Mouse (Mus musculus) gastrocnemius, postnatal 25 days (tissue): ENCODE measurements around the gene Hoxa11. TPM values are rescaled to one million over a fixed set of nuclear protein-coding genes. Genes with fewer than 3 reads are reported as not detected.

Experiments
- DNase-seq: peaks from one replicate; pipeline ENCODE4 v3.0.0; 2022
- long read RNA-seq, 2 experiments: library from polyadenylated mRNA; stranded (forward); transcript quantifications; one replicate each; pipeline ENCODE4 v2.0.0; 2021
- total RNA-seq, 2 experiments: library from RNA; stranded (reverse); gene quantifications; 1 replicate in 1 of 2; 2 replicates in 1 of 2; pipeline ENCODE4 v1.2.3; 2021

The Hoxa11 gene
- 1 to 10 TPM; 1.4 to 1.8 TPM for total RNA-seq
- long read RNA-seq, experiment 1, partial matches to known transcripts: 0 of 4 reads
- long read RNA-seq, experiment 1, other reads (novel, unspliced or antisense): 1 of 4 reads
- long read RNA-seq, experiment 2, partial matches to known transcripts: 0 of 2 reads
- long read RNA-seq, experiment 2, other reads (novel, unspliced or antisense): 0 of 2 reads

DNA sequence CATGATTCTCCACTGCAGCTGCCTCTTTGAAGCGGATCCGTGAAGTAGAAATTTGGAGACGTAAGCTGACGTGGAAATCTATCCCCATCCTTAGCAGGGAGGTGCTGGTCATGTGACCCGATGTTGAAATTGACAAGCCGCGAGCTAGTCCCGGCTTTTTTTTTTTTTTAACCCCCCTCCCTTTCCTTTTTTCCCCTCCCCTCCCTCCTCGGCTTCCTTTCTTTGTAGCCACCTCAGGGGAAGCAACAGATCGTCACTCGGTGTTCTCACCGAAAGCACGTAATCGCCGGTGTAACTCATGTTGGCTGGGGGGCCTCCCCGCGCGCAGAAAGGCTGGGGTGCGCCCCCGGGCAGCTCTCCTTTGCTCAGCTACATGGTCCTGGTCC is at the start of gene Hoxa11:
Gene Hoxa11, minus strand, starts transcription at position 54 of the 386 bp plus-strand sequence.
- no peak for DNase-seq

DNA sequence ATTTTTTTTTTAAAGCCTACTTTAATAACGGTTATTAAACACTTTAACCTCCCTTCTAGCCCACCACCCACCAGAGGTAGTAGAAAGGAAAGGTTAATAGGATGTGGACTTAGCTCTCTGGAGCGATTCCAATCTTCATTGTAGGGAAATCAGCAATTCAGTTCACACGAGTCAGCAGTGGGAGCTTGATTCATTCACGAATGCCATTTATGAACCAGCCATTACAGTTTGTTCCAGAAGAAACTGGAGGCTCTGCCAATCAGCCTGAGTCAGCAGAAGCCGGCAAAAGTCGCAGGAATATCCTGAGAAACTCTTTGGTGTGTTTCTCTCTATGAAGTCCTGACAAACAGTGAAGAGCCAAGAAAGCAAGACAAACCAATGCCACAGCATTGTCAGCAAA is 49.0 kb upstream of the Hoxa11 start:
- no peak for DNase-seq

DNA sequence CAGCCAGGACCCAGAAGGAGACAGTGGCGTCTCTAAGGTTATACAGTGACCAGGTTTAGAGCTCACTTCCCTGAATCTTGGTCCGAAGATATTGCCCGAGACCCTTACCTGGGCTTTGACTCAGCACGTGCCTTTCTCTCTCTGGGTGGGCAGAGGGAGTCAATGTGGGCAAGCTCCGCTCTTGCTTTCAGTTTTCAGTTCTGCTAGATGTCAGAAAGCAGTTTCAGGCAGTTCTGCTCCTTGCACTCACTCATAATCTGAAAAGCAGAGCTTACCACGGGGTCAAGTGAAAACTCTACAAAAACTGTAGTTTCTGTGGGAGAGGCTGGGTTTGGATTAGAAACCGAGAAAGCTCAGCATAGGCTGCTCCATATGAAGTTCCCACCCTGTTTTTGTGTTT is 46.7 kb upstream of the Hoxa11 start:
- no peak for DNase-seq

DNA sequence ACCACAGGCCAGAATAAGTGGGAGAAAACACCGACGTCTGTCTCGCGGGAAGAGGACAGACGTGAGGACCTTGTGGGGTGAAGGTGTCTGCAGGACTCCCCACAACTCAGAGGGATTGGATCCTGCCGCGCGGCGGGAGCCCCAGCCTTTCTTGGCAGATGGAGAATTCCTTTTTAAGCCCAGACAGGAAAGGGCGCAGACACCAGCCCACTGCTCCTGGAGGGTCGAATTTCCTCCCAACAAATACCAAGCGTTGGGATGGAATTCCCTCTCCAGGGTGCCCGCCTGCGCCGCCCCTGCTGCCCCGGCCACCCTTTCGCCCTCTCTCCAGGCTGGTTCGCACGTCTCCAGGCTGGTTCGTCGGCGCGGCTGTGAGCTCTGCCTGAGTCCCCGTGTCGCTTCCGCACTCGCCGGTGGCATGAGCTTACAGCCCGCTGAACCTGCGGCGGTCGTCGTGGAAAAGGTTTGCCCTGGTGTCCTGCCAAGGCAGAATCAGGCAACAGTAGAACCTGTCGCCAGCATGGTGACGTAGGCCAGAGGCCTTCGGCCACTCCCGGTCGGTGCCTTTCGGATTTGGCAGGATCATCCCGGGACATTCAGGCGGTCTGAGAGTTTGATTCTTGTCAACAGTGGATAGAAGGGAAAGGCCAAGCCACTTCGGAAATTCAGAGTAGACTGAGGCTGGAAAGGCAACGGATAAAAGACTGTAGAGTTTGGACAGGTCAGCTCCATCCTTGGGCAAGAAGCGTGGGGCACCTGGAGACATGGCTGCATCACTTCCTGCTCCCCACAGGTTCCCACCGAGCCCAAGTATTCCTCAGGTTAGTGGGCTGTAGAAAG is 45.6 kb upstream of the Hoxa11 start:
- no peak for DNase-seq

DNA sequence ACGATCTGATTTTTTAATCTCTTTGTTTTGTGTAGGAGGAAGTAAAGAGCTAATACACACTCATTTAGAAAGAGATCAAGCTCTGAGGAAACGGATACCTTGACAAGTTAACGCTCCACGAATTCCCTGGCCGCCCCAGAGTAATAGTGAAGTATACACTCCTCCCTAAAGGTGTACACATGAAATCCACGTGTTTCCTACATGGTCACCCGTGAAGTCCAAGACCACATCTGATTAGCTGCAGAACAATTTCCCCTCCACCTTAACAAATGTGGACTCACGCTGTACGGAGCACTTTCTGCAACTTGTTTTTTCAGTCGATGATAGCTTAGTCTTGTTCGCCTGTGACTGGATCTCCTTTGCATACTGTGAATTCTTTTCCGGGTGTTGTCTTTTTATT is 44.6 kb upstream of the Hoxa11 start:
- no peak for DNase-seq

DNA sequence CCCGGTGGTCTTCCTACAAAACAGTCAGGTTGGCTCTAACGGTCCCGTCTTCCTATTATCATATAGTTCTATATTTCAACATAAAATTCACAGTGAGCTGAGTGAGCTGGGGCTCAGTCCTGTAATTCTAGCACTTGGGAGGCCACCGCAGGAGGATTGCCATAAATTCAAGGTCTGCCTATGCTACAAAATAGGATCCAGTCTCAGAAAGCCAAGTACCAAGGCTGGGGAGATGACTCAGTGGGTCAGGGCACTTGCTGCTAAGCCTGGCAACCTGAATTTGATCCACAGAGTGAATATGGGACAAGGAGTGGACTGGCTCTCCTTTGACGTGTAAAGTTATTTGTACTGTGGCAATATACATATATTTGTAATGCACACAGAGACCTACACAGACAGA is 38.3 kb upstream of the Hoxa11 start:
- DNase-seq: no peak

DNA sequence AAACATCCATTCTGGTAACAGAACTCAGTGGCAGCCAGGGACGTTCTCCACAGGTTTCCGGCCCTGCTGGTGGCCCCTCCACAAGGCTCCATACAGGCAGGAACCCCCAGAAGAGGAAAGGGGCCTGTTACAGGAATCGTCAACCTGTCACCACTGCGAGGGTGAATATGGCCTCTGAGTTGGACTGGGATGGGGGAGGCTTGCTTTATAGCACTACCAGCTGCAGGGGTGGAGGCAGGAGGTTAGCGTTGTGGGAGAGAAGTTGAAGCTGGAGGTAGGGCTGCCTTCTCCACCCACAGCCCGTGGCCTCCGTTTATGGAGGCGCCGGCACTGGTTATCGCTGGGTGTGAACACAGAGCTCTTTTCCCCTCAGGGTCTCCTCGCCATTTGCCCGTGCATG is 35.5 kb upstream of the Hoxa11 start:
- DNase-seq: no peak

DNA sequence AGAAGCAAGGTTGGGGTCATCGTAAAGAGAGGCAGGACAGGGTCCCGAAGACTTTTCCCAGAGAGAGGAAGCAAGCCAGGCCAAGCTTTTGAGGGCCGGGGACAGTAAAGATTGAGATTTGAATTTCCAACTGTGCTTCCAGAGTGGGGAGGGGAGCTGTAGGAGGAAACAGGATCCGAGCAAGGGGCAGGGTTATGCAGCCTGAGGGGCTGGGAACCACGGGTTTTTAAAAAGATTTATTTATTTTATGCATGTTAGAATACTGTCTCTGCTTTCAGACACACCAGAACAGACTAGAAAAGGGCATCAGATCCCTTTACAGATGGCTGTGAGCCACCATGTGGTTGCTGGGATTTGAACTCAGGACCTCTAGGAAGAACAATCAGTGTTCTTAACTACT is 31.3 kb upstream of the Hoxa11 start:
- no peak for DNase-seq

DNA sequence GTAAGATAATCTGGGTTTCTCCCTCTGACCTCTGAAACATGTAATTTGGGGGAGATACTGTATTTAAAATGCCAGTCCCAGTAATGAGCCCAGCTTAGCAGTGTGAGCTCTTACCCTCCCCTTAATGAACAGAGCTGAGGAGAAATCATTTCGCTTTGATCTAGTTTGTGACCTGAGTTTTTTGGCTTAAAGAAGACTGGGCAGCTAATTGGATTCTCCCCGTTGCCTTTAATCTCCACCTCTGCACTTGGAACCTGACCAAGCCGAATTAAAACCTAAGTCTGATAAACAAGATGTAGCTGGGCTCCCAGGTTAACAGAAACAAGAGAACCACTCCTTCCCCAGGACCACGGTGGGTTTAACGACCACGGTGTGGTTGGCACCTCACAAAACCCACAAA is 30.8 kb upstream of the Hoxa11 start:
- DNase-seq: no peak

DNA sequence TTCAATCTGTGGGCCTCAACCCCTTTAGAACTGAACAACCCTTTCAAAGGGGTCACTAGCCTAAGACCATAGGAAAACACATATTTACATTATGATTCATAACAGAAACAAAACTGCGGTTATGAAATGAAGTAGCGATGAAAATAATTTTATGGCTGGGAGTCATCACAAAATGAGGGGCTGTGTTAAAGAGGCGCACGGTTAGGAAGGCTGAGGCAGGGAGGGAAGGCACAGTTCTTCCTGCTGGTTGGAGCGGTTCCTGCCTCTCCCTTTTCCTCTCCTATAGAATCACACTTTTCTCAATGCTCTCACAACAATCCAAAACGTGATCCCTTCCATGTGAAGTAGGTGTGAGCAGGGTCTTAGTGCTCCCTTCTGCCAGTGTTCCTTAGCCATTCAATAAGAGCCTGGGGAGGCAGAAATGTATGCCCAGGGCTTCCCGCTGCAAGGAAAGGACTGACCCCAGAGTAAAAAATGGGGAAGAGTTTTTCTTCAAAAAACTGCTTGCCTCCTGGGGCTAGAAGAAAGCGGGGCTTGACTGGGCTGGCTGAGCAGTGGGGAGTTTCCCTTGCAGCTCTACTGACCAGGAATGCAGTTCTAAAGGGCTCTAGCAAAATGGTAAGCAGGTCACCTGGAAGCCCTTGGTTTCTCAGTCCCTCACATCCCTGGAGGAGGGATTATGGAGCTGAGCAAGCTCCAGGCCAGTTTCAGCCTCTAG is 30.1 kb upstream of the Hoxa11 start:
- no peak for DNase-seq

DNA sequence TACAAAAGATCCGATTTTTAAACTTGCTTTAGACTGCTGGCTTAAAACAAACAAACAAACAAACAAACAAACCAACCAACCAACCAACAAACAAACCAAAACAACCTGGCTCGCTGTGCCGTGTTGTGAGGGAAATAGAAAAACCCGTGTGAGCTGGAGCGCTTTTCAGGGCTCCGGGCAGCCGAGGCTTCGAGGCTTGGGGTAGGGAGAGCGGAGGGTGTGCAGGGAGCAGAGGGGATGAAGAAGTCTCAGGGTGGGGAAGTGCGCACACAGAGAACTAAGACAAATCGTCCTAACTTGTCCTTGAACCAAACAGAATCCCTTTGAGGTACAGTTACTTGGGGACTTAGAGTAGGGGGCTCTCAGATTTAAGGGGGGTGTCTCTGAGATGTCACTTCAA is 29.0 kb upstream of the Hoxa11 start:
- DNase-seq: no peak

DNA sequence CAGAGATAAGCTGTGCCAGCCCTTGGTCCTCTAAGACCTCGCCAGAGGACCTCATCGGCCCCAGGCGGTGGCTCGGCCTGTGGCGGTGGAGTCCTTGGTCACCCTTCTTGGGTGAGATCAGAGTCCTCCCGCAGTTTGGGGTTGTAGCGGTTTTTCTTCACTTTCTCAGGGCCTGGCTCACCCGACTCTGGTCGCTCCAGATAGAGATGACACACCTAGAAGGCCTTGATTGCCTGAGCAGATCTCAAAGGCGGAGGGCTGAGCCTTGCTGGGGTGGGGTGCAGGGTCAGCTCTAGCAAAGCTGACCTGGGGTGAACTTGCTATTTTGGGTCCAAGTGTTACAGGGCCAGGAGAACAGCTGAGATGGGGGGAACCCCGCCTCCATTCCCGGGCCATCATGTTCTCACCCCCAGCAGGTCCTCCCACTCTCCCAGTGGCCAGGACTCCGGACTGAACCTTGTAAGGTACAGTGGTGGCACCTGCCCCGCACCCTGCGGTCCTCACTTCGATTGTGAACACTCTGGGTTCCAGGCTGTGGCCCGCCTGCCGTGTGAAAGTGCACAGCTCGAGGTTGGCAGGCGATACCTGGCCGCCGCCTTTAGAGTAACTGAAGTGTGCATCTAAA is 28.2 kb upstream of the Hoxa11 start:
- no peak for DNase-seq

DNA sequence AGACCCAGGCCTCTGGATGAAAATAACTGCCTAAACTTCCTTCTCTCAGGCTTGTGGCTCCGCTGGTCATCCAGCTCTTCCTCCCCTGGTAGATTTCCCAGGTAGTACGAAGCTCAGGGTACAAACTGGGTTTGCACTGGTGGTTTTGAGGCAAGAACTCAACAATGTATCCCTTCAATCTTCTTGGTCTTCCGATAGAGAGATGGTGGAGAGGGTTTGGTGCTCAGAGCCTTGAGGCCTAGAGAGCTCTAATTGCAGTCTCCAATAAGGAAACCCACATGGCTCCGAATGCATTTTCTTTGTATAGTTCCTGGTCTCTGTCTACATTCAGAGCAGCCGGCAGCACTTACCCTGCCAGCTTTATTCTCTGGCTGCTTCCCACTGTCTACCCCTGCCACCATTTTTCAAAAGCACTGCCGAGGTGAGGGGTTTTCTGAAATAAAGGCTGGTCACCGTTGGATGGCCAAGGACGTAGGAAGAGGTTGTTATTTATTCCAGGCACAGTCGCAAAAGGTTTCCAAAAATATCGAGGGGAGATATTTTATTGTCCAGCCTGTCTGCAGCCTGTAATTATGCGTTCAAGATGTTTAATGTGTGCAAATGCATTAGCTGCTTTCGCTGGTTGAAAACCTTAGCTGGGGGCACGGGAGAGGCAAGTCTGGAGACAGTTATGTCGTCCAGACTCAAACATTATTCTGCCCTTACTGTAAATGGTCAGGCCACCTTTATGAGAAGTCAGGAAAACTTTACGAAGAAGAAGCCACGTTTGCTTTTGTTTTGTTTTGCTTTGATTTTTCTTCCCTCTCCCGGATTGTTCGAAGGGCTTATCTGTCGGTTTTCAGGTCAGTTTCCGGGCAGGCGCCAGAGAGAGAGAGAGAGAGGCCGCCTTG is 27.4 kb upstream of the Hoxa11 start:
- DNase-seq: no peak

DNA sequence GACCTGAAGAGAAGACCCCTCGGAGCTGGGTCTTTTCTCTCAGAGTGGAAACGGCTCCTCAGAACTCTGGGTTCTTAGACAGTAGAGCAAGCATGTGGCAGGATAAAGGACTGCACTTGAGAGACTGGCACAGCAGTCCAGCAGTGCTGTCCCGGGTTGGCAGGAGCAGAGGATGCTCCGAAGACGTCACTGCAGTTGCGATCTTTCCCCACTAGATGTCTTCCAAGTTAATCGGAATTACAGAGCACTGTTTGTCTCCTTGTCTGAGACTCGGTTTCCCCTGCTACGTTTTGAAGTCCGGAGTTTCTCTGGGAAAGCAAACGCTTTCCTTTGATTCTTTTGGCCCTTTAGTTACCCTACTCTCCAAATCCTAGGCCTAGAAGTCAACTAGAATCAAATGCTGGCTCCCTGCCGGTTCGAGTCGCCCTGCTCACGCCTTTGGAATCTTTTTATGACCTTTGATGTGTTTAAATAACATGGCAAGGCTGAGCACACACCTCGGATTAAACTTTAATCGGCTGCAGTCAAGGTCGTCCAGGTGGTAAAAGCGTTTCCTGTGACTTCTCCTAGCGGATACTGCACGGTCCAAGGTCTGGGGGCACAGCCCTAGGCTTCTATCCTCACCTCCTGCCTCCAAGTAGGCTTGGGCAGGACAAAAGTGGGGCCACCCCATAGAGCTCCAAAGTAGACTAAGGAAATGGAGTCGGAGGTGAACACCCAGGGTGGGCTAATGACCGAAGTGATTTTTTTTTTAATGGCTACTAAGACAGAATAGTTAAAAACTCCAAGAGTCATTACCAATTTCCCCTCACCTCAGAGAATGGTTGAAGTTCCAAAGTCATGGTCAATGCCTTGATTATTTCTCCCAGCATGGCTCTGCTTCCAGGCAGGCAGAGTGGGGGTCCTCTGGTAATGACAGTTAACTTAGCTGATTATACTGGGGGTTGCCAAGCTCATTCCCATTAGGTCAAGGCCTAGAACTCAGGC is 25.2 kb upstream of the Hoxa11 start:
- no peak for DNase-seq

DNA sequence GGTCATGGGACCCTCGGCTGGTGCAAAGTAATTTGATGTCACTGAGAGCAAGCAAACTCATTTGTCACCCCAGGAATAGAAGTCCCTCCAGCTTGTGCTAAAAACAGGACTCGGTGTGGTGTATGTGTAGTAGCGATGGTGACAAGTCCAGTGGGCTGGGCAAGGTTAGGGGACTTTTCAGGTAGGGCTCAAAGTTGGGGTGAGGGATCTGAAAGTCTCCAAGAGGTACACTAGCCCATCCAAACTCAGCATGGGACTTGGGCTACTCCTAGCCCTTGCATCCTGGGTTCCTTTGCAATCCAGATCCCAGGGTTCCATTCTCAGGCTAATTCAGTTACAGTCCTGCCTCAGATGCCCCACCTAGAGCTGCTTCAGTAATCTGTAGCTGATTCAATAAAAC is 23.1 kb upstream of the Hoxa11 start:
- DNase-seq: no peak

DNA sequence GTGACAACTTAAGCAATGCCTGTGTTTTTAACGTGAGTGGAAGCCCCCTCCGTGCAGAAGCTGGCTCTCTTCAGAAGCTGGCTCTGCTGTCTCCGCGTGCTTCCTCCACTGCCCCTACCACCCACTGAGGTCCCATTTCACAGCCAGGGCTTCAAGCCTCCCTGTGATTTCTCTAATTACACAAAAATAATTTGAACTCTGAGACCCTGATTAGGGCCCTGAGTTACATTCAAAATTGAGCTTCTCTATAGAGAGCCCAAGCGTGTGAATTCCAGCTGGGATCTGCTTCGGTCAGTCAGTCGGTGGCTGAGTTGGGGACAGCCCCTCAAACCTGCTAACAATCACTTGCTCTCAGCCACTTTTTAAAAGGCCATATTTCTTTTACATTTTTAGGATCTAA is 22.7 kb upstream of the Hoxa11 start:
- DNase-seq: no peak

DNA sequence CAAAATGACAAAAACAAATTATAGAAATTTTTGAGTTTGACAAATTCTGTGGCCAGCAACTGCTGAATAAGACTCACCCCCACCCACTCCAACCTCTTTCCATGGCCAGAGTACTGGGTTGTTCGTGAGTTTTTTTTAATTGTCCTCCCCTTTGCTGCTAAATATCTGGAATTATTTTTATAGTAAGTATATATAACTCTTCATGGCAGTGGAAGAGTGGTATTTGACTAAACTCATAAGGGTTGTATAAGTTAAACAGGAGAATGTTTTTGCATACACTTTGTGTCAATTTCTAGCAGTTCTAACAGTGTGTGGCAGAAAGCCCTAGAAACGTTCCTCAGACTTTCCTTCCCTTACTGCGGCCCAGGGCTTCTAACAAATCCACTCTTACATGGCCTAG is 22.1 kb upstream of the Hoxa11 start:
- DNase-seq: no peak

DNA sequence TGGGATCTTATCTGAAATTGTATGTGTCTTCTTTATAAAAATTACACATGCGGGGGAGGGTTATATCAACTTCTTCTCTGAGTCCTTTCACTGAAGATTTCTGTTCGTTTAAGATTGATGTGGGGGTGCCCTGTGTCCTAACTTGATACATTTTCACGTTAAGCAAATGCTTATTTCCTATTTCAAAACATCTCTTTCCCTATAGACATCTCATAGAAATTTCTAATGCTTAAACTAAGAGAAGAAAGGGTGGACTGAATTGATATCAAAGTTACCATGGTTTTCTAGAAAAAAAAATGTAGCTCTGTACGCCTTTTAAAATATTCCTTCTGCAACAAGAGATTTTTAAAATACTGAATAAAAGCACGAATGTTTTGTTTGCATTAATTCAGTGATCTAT is 21.6 kb upstream of the Hoxa11 start:
- DNase-seq: no peak

DNA sequence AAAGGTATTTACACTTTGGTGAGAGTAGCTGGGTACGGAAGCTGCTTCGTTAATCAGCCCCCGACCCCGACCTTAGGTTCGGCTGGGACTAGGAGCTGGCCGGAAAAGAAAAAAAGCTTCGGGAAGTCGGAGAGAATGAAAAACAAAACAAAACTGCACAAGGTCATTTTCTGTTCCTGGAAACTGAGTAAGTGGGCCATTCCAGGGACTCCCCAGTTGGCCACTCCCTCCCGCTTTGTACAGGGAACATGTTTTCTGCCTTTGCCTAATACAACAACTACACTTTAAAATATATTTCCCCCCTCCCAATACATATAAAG is 21.0 kb upstream of the Hoxa11 start:
- no peak for DNase-seq

DNA sequence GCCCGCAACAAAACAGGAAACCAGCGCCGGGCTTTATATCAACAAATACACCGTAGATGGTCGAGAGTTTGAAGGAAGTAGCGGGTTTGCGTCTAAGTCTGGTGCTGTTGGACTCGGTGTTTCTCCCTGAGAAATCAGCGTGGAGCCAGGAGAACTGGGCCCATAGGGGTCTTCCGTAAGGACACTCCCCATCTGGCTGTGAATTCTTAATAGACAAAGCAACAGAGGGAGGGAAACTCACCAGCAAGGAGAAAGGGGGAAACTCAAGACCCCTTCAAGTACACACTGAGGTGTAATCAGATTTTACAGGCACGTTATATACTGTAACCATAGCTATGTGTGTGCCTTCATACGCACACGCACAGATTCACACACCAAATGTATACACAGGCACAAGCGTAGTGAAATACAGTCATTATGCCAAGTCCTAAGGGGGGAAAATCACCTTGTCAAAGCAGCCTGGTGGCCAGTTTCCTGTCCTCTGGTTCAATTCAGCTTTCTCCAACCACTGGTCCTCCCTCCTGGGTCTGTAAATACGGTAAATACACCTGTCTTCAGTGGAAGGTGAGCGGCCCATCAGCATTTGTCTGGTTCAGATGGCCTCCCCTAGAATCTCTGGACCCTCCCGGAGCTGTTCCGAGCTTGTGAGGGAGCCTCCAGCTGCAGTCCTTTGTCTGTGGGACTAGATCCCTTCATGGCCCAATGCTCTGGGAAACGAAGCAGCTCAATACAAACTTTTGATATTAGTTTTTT is 20.5 kb upstream of the Hoxa11 start:
- no peak for DNase-seq
